Mouse (Mus musculus) thymus, adult 18-20 months (tissue): ENCODE measurements at regions not wholly inside any gene's neighbourhood (a gene's known extent, or its start where the extent isn't known, plus 50 kb on each side); places are given as distances from the start of the nearest gene placed in this dataset.
A peak's percentile ranks its signal among the peaks of the same experiment; 100 is the strongest.
"Not testable (repeated sequence)": the region's sequence is repeated elsewhere in the genome, so short reads cannot be mapped to it uniquely, and the experiment has no call there.

ENCODE experiments used
- DNase-seq, 2 experiments: peaks; one replicate each; pipeline ENCODE4 v3.0.0; 2022; ENCODE audit warnings: mixed read lengths in 2 of 2

GRCm38 (mm10) chr3:37812936-37813335 is 88.6 kb upstream of the Gm5148 start:
- DNase-seq: no peak

- DNase-seq: no peak
These were observed 87.1 kb upstream of the Gm5148 start for GRCm38 (mm10) chr3:37811429-37811828.

GRCm38 (mm10) chr3:37810763-37811162 is 86.5 kb upstream of the Gm5148 start:
- no peak for DNase-seq

GRCm38 (mm10) chr3:37805805-37806148 is 81.5 kb upstream of the Gm5148 start:
- DNase-seq: peak; percentile 67 to 81

GRCm38 (mm10) chr3:37804941-37805804 is 80.9 kb upstream of the Gm5148 start:
- no peak for DNase-seq

GRCm38 (mm10) chr3:37804261-37804660 is 80.0 kb upstream of the Gm5148 start:
- peak; percentile 23 to 53 for DNase-seq

GRCm38 (mm10) chr3:37803781-37804180 is 79.5 kb upstream of the Gm5148 start:
- not testable (repeated sequence) for DNase-seq

GRCm38 (mm10) chr3:37801551-37801950 is 77.3 kb upstream of the Gm5148 start:
- DNase-seq: no peak

- no peak for DNase-seq
These were observed 75.5 kb upstream of the Gm5148 start for GRCm38 (mm10) chr3:37799809-37800208.

- DNase-seq: no peak
These were observed 65.4 kb upstream of the Gm5148 start for GRCm38 (mm10) chr3:37789711-37790110.

GRCm38 (mm10) chr3:37789143-37789697 is 64.9 kb upstream of the Gm5148 start:
- no peak for DNase-seq

GRCm38 (mm10) chr3:37788366-37788765 is 64.1 kb upstream of the Gm5148 start:
- no peak for DNase-seq

- DNase-seq: no peak
These were observed 62.5 kb upstream of the Gm5148 start for GRCm38 (mm10) chr3:37786792-37787191.

GRCm38 (mm10) chr3:37781086-37781485 is 56.8 kb upstream of the Gm5148 start:
- no peak for DNase-seq

- DNase-seq: no peak
These were observed 55.7 kb upstream of the Gm5148 start for GRCm38 (mm10) chr3:37779867-37780475.

- DNase-seq: no peak
These were observed 54.1 kb upstream of the Gm5148 start for GRCm38 (mm10) chr3:37778386-37778785.

- DNase-seq: no peak
These were observed 51.9 kb upstream of the Gm5148 start for GRCm38 (mm10) chr3:37776224-37776623.
